Mouse (Mus musculus) lung, adult 2 months (tissue): Measurements from ENCODE around the gene Rgs16. TPM values are rescaled to one million over a fixed set of nuclear protein-coding genes. Genes with fewer than 3 reads are reported as not detected.

Experiments
- DNase-seq: peaks from one replicate; pipeline ENCODE4 v3.0.0; 2022
- H3K4me1 ChIP-seq: fragments of 200-500 bp; 2 replicates; pipeline ENCODE4 v1.6.1; 2011; ENCODE audit warnings: low read length; ENCODE audit not compliant: control insufficient read depth, insufficient read depth
- H3K4me3 ChIP-seq: fragments of 200-500 bp; replicated peaks from 2 replicates; pipeline ENCODE3; 2011; ENCODE audit warnings: low read depth, mild to moderate bottlenecking, control low read depth, low read length; ENCODE audit errors: extremely low read depth
- CTCF ChIP-seq: fragments of 200-500 bp; IDR thresholded peaks from 2 replicates; pipeline ENCODE4 v1.5.1; 2011; ENCODE audit warnings: mild to moderate bottlenecking, low read length, control low read depth; ENCODE audit not compliant: insufficient read depth
- POLR2A ChIP-seq: fragments of 200-500 bp; IDR thresholded peaks from 2 replicates; pipeline ENCODE4 v1.6.1; 2011; ENCODE audit warnings: low read depth, mild to moderate bottlenecking, control low read depth, low read length, borderline replicate concordance; ENCODE audit errors: extremely low read depth
- WGBS: fragments of 180-500 bp; shearing (Covaris S2); methylation state at CpG from one replicate; pipeline ENCODE4 v1.1.7; 2018; 5-methylcytosine and 5-hydroxymethylcytosine counted together
- polyA plus RNA-seq: library from polyadenylated mRNA; depleted of rRNA; stranded (reverse); fragments of >200 nt; gene quantifications from 2 replicates; pipeline ENCODE4 v1.2.3, GENCODE M21; 2012; rRNA removed

Gene Rgs16
- polyA plus RNA-seq: 0.71 and 0.76 TPM in 2 replicates

DNA sequence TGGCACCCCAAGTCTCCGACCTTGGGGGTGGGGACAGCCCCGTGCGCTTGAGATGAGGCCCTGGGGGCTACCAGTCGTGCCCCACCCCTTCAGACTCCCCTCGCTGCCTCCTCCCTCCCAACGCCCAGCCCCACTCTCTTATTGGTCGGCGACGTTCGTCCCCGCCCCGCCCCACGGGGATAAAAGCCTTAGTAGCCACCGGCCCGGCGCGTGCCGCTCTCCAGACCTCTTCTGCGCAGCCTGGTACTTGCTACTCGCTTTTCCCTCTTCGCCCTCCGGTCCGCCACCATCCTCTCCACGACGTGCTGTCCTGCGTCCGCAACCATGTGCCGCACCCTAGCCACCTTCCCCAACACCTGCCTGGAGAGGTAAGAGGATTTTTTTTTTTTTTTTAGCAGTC is at the start of gene Rgs16:
Rgs16 (plus strand) TSS at position 205 of the 400 bp plus-strand sequence.
- TF ChIP-seq POLR2A: peak; percentile 39; the same call in 1 of the 2 replicates
- TF ChIP-seq CTCF: no peak
- Histone ChIP-seq H3K4me1 (peaks cover 2% of the 10 kb centered on the region; the same call in 1 of the 2 replicates), H3K4me3 (peak within 1 kb of the TSS; percentile 59)
- 2% methylated on average over 28 of the region's 28 CpGs for WGBS
- DNase-seq: peak; percentile 56

GRCm38 (mm10) chr1:153692526-153692925 is 47.6 kb upstream of the Rgs16 start:
- TF ChIP-seq CTCF (no peak), POLR2A (no peak)
- WGBS: 78% methylated on average over 6 of the region's 6 CpGs
- Histone ChIP-seq H3K4me3 (no peak overlapping the region), H3K4me1 (no peaks in the 10 kb centered on the region)
- DNase-seq: no peak

DNA sequence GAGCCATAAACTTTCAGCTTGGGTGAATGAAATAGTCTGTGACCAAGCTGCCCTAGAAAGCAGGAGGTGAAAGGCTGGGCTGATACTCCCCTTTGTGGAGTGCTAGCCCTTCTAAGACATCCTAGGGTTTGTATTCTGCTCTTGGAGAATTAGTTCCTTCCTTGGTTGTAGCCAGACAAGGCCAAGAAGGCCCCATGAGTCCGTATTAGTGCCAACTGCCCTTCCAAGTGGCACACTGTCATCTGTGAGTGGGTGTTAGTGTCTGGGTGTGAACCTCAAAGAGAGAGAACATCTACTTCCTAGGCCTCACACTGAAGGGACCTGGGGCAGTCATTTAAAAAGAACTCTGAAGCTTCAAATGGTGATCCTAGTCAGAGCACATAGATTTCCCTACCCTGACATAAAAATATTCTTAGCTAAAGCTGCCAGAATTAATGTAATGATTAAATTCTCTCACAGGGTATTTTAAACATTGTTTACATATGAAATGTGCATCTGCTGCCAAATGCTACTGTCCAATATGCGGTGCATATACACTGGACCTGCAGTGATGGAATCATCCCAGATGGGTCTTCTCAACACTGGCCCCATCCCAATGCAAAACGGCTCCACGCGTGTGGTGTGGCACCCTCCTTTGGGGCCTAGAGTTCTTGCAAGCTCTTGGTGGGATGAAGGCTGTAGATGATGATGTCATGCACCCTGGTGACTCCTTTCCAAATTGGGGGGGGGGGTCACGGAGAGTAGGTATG is 45.6 kb upstream of the Rgs16 start:
- Histone ChIP-seq H3K4me3 (no peak overlapping the region), H3K4me1 (no peaks in the 10 kb centered on the region)
- WGBS: 77% methylated on average over 6 of the region's 6 CpGs
- TF ChIP-seq CTCF: no peak
- TF ChIP-seq POLR2A: no peak
- no peak for DNase-seq

GRCm38 (mm10) chr1:153695398-153695797 is 44.8 kb upstream of the Rgs16 start:
- WGBS: 95% methylated on average over 10 of the region's 10 CpGs
- Histone ChIP-seq H3K4me3 (no peak overlapping the region), H3K4me1 (no peaks in the 10 kb centered on the region)
- TF ChIP-seq CTCF: no peak
- no peak for DNase-seq

DNA sequence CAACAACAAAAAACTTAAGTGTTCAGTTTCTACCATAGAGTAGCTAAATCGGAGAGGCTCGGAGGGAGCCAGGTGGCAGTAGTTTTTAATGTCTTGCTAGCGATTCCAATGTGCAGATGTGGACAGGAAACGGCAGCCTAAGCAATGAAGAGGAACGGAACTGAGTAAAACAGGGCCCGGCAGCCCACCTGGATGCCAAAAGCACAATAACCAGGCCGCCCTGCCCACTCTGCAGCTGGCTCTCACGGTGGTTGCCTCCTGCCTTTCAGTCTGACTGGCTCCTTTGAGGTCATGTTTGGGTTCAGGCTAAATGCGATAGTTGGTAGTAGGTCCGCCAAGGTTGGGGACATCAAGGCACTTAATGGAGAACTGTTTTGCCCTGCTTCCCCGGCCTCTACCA is 44.1 kb upstream of the Rgs16 start:
- 90% methylated on average over 11 of the region's 11 CpGs for WGBS
- DNase-seq: no peak
- TF ChIP-seq POLR2A (no peak), CTCF (no peak)
- no peaks in the 10 kb centered on the region for H3K4me1 ChIP-seq
- H3K4me3 ChIP-seq: no peak overlapping the region

DNA sequence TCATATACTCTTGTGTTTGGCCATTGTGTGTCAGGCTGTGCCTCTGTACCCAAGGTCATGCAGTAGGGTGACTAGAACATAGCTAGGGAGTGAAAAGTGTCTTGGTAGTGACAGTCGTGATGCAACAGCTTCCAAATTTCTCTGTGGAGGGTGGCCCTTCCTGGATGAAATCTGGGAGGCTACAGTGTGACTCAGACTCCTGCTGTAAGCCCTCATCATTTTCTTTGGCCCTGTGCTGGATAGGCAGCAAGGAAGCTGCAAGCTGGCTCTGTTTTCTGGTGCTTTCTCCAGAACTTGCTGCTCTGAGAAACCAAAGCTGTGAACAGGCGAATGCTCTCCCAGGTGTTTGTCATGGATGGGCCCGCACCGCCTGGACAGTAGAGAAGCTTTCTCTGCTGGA is 43.6 kb upstream of the Rgs16 start:
- Histone ChIP-seq H3K4me1 (no peaks in the 10 kb centered on the region), H3K4me3 (no peak overlapping the region)
- TF ChIP-seq POLR2A (no peak), CTCF (no peak)
- DNase-seq: no peak
- 86% methylated on average over 4 of the region's 4 CpGs for WGBS

GRCm38 (mm10) chr1:153697581-153698251 is 42.4 kb upstream of the Rgs16 start:
- no peak for DNase-seq
- WGBS: 81% methylated on average over 16 of the region's 16 CpGs
- no peaks in the 10 kb centered on the region for H3K4me1 ChIP-seq
- no peak overlapping the region for H3K4me3 ChIP-seq
- TF ChIP-seq CTCF: no peak
- no peak for TF ChIP-seq POLR2A

DNA sequence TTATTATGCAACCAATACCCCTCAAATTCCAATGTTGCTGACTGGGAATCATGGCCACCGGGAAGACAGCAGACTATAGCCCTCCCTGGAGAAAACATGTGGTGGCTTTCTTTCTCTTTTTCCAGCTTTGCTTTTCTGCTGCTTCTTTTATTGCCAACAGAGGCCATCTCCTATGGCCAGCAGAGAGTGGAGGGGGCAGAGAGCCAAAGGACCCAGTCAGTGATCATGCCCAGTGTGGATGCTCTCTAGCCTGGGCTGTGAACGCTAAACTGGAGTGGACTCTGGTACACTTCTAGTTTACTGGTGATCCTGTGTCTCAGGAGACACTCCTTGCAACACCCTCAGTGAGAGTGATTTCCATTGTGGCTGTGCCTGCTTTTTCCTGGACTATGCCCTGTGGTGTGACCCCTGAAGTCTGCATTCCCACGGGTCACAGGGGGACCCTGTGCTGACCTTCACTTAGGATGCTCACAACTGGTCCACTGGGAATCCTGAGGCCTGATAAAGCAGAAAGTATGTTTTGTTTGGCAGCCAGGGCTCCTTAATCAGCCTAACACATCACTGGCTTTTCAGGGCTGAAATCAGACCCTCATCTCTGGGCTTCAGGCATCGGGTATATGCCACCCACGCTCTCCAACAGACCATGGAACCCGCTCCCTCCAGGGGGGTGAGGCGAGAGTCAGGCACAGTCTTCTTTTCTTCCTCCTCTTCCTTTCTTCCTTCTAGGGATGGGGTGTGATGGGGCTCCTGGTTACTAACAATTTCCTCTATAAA is 41.7 kb upstream of the Rgs16 start:
- WGBS: 65% methylated on average over 7 of the region's 7 CpGs
- TF ChIP-seq POLR2A (no peak), CTCF (no peak)
- no peak for DNase-seq
- no peaks in the 10 kb centered on the region for H3K4me1 ChIP-seq
- no peak overlapping the region for H3K4me3 ChIP-seq

- no peak for DNase-seq
- Histone ChIP-seq H3K4me1 (no peaks in the 10 kb centered on the region), H3K4me3 (no peak overlapping the region)
- no peak for TF ChIP-seq CTCF
- TF ChIP-seq POLR2A: no peak
- WGBS: 73% methylated on average over 11 of the region's 11 CpGs
Measured at GRCm38 (mm10) chr1:153700448-153701063, 39.6 kb upstream of the Rgs16 start.
